Mouse (Mus musculus) heart, embryonic 15.5 days (tissue): ENCODE results near the gene Ebp. TPM values are rescaled to one million over a fixed set of nuclear protein-coding genes. Genes with fewer than 3 reads are reported as not detected.

Experiments used
- ATAC-seq: fragments of 200-750 bp; cut with Nextera tagmentation; replicated peaks from 2 replicates; pipeline ENCODE4 v1.8.0; 2017; ENCODE audit warnings: low read depth, moderate TSS enrichment; ENCODE audit not compliant: insufficient number of reproducible peaks, insufficient read depth, low FRiP score
- H3K27ac ChIP-seq: fragments of 300-500 bp; sonication (generic); 2 replicates; pipeline ENCODE4 v1.5.1; 2015; ENCODE audit warnings: mild to moderate bottlenecking, inconsistent platforms
- H3K27me3 ChIP-seq: fragments of 300-500 bp; sonication (generic); 2 replicates; pipeline ENCODE4 v1.6.1; 2015; ENCODE audit warnings: inconsistent platforms
- H3K36me3 ChIP-seq: fragments of 300-500 bp; sonication (generic); 2 replicates; pipeline ENCODE4 v1.6.1; 2015; ENCODE audit warnings: mild to moderate bottlenecking, inconsistent platforms
- H3K4me1 ChIP-seq: fragments of 300-500 bp; sonication (generic); replicated peaks from 2 replicates; pipeline ENCODE4 v1.6.1; 2015; ENCODE audit warnings: inconsistent platforms
- H3K4me2 ChIP-seq: fragments of 300-500 bp; sonication (generic); 2 replicates; pipeline ENCODE4 v1.6.1; 2015; ENCODE audit warnings: inconsistent platforms, mild to moderate bottlenecking, moderate library complexity
- H3K4me3 ChIP-seq: fragments of 300-500 bp; sonication (generic); 2 replicates; pipeline ENCODE4 v1.5.1; 2015; ENCODE audit warnings: mild to moderate bottlenecking, inconsistent platforms
- H3K9ac ChIP-seq: fragments of 300-500 bp; sonication (generic); 2 replicates; pipeline ENCODE4 v1.6.1; 2015; ENCODE audit warnings: mild to moderate bottlenecking, inconsistent platforms
- H3K9me3 ChIP-seq: fragments of 300-500 bp; sonication (generic); replicated peaks from 2 replicates; pipeline ENCODE4 v1.6.1; 2016; ENCODE audit warnings: inconsistent platforms
- WGBS: fragments of 180-500 bp; shearing (Covaris S2); methylation state at CpG from one replicate; pipeline ENCODE4 v1.1.7; 2015; ENCODE audit warnings: mixed read lengths; 5-methylcytosine and 5-hydroxymethylcytosine counted together
- polyA plus RNA-seq: library from polyadenylated mRNA; unstranded; fragments of >200 nt; fragmentation: Nextera tagmentation; extraction: Ambion mirVana; gene quantifications from 2 replicates; pipeline ENCODE4 v1.2.1, GENCODE M21; 2015

Gene Ebp
- polyA plus RNA-seq, 1 experiment from 2014 or later: 27.9 TPM

- H3K27me3 ChIP-seq: no peaks in the 10 kb centered on the region
- peaks cover 9% of the 10 kb centered on the region for H3K4me1 ChIP-seq
- no peak overlapping the region for H3K4me3 ChIP-seq
- no peaks in the 10 kb centered on the region for H3K9me3 ChIP-seq
- ATAC-seq: no peak
- no peak overlapping the region for H3K4me2 ChIP-seq
- H3K9ac ChIP-seq: no peak overlapping the region
- WGBS: 75% methylated on average over 7 of the region's 7 CpGs
- H3K36me3 ChIP-seq: peaks cover 13% of the 10 kb centered on the region; the same call in 1 of the 2 replicates
- H3K27ac ChIP-seq: no peak overlapping the region
Observed at GRCm38 (mm10) chrX:8142948-8143347, 50.4 kb downstream of the Ebp start.

DNA sequence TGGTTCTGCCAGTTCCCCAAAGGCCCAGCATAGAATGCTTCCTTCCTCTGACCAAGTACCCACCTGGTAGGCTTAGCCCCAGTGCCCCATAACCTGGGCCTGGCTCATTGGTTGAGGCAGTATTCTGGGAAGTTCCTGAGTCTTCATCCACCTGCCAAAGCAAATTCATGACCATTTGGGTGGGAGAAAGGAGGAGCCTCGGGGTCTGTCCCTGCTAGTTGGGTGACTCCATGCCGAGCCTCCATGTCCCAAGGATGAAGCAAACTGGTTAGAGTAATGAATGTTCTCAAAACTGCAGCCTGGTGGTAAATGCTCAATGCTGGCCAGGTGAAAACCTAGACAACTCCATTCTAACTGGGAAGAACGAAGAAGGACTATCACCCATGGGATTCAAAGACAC is 52.3 kb downstream of the Ebp start:
- no peak overlapping the region for H3K9ac ChIP-seq
- no peaks in the 10 kb centered on the region for H3K9me3 ChIP-seq
- no peak overlapping the region for H3K4me3 ChIP-seq
- H3K4me2 ChIP-seq: no peak overlapping the region
- H3K36me3 ChIP-seq: peaks cover 13% of the 10 kb centered on the region; the same call in 1 of the 2 replicates
- H3K27ac ChIP-seq: no peak overlapping the region
- H3K27me3 ChIP-seq: no peaks in the 10 kb centered on the region
- ATAC-seq: no peak
- H3K4me1 ChIP-seq: peaks cover 9% of the 10 kb centered on the region
- 62% methylated on average over 3 of the region's 3 CpGs for WGBS

DNA sequence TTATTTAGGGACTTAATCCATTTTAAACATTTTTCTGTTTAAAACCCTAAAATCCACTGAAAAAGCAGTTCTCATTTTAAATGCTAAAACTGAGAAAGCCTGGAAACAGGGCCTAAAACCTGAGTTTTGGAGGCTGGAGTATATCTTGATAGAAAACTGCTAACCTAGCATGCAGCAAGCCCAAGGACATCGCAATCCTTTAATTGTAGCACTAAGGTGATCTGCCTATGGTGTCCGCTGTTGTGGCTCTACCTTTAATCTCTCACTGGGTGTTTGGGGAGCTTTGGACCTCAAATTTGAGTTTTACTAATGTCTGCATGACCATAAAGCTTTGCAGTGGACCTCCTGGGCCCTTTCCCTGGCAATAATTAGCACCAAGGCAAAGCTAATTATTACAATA is 52.9 kb downstream of the Ebp start:
- Histone ChIP-seq H3K36me3 (peaks cover 13% of the 10 kb centered on the region; the same call in 1 of the 2 replicates), H3K27ac (no peak overlapping the region), H3K4me2 (no peak overlapping the region), H3K4me3 (no peak overlapping the region), H3K4me1 (peaks cover 9% of the 10 kb centered on the region), H3K27me3 (no peaks in the 10 kb centered on the region), H3K9ac (no peak overlapping the region), H3K9me3 (no peaks in the 10 kb centered on the region)
- ATAC-seq: no peak
- 89% methylated on average over 2 of the region's 2 CpGs for WGBS

- Histone ChIP-seq H3K27ac (no peak overlapping the region), H3K9ac (no peak overlapping the region), H3K9me3 (no peaks in the 10 kb centered on the region), H3K4me2 (no peak overlapping the region), H3K4me3 (no peak overlapping the region), H3K36me3 (peaks cover 13% of the 10 kb centered on the region; the same call in 1 of the 2 replicates), H3K27me3 (no peaks in the 10 kb centered on the region), H3K4me1 (peaks cover 9% of the 10 kb centered on the region)
- ATAC-seq: no peak
- WGBS: 51% methylated on average over 1 of the region's 1 CpGs
Observed at GRCm38 (mm10) chrX:8139480-8139879, 53.8 kb downstream of the Ebp start.

GRCm38 (mm10) chrX:8135886-8136285 is 57.4 kb downstream of the Ebp start:
- Histone ChIP-seq H3K27me3 (no peaks in the 10 kb centered on the region), H3K9me3 (no peaks in the 10 kb centered on the region), H3K9ac (no peak overlapping the region), H3K4me2 (no peak overlapping the region), H3K4me3 (no peak overlapping the region), H3K36me3 (peaks cover 4% of the 10 kb centered on the region; the same call in 1 of the 2 replicates), H3K27ac (no peak overlapping the region), H3K4me1 (peaks cover 4% of the 10 kb centered on the region)
- WGBS: 30% methylated on average over 2 of the region's 2 CpGs
- ATAC-seq: no peak

Other genes with a start within 250 kb of the Ebp start
- 21.4 and 28.6 TPM in 2 replicates for gene Hdac6, start 245.6 kb downstream of the Ebp start, polyA plus RNA-seq
- gene Gata1, start 215.4 kb downstream of the Ebp start, polyA plus RNA-seq: 0.57 and 2.4 TPM in 2 replicates
- 0.19 and 0.66 TPM in 2 replicates for gene Glod5, start 175.0 kb downstream of the Ebp start, polyA plus RNA-seq
- gene Suv39h1, start 118.8 kb downstream of the Ebp start, polyA plus RNA-seq: 25.0 and 32.1 TPM in 2 replicates
- gene Was, start 103.0 kb downstream of the Ebp start, polyA plus RNA-seq: 0.39 and 1.1 TPM in 2 replicates
- gene Wdr13, start 60.6 kb downstream of the Ebp start, polyA plus RNA-seq: 22.3 and 25.2 TPM in 2 replicates
- 288 and 296 TPM in 2 replicates for gene Rbm3, start 47.6 kb downstream of the Ebp start, polyA plus RNA-seq
- gene Tbc1d25, start 17.3 kb downstream of the Ebp start, polyA plus RNA-seq: 10.1 and 12.2 TPM in 2 replicates
- gene Porcn, start 13.0 kb upstream of the Ebp start, polyA plus RNA-seq: 2.6 and 4.7 TPM in 2 replicates
- 20.8 and 29.6 TPM in 2 replicates for gene Ftsj1, start 58.9 kb upstream of the Ebp start, polyA plus RNA-seq
- gene Slc38a5, start 77.6 kb upstream of the Ebp start, polyA plus RNA-seq: 16.3 and 20.3 TPM in 2 replicates
- not detected in 2 replicates for gene Ssxb10, start 133.9 kb upstream of the Ebp start, polyA plus RNA-seq
- gene Ssxb9, start 173.5 kb upstream of the Ebp start, polyA plus RNA-seq: not detected in 2 replicates
- gene Ssxb1, start 219.8 kb upstream of the Ebp start, polyA plus RNA-seq: not detected in 2 replicates